Mouse (Mus musculus) kidney, postnatal 14 days (tissue): ENCODE results near the gene Smarcb1.
A peak's percentile ranks its signal among the peaks of the same experiment; 100 is the strongest.
"Not testable (repeated sequence)": the region's sequence is repeated elsewhere in the genome, so short reads cannot be mapped to it uniquely, and the experiment has no call there.

Source experiments
- DNase-seq: peaks from one replicate; pipeline ENCODE4 v3.0.0; 2022; ENCODE audit warnings: mixed read lengths

Smarcb1 gene

GRCm38 (mm10) chr10:75887504-75887903, 33.9 kb downstream of the Smarcb1 start:
- not testable (repeated sequence) for DNase-seq

- no peak for DNase-seq
These were observed 36.7 kb downstream of the Smarcb1 start for GRCm38 (mm10) chr10:75884742-75885141.

DNA sequence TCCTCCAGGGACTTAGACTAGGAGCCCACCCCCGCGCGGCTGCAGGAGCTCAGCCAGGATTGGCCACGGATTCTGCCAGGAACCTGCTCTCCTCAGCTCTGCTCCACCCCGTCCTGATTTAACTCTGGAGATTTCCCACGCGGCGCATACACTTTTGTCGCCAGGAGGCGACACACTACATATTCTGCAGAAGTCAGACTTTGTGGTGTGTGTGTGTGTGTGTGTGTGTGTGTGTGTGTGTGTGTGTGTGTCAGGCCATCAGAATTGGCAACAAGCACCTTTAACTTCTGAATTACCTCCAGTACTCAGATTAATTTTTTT, 38.2 kb downstream of the Smarcb1 start:
- DNase-seq, result peak; percentile 91

DNA sequence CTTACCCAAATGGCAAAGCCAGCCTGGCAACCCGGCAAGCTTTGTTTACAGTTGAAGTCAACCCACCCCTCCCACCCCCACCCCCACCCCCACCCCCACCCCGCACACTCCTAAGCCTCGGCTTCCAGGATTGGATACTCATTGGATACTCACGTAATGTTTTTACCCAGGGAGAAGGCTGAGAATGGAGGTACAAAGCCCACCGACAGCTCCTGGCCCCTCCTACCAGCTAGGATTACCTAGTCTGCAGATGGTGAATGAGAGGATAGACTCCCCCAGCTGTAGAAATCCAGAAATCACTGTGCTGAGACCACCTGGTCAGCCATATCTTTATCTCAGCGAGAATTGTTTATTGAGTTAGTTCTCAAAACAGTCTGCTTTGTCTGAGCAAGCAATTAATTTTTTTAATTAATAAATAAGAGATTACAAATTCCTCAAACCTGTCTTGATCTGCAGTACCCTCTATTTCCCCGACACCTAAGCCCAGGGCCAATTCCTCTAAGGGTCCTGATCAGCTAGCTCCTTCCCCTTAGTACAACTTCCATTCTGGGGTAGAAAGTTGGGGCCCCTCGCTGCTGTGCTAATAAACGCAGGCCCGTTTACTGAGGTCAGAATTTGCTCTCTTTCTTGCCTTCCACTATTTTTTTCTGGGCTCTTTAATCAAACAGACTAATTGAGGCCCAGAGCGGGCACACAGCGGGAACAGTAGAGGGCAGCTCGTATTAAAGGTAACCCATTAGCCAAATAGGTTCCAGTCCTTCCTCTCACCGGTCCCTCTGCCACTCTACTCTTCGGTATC, 38.8 kb downstream of the Smarcb1 start:
- no peak for DNase-seq

DNA sequence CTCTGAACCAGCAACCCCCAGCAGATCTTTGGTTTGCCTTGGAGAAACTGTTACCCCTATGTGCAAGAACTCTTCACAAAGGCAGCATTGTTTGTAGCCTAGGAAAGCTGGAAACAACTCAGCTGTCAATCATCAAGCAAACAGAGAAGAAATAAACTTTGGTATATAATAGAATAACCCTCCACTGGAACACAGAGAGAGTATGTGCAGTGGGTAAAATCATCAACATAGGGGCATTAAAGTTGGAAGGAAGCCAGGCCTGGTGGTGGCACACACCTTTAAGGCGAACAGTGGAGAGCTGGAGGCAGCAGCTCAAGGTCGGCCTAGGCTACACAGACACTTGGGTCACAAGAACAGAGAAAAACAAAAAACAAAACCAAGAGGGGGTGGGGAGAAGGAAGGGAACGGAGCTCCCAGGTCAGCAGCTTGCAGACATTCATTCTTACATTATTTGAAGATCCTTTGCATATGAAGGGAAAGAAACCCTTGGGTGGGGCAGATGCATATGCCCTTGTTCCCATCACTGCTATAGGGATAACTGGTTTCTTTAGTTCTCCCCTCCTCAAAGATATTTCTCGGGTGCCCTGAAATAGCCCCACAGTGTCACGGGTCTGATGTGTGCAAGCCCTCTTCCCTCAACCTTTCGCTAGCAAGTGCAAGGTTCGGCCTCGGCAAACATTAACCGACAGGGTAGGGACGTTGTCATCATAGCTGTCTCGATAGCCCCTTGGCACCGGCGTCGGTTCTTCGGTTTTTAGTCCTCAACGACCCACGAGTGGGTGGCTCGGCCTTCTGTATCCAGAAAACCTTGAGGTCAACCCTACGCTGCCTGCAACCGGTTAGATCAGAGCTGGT, 39.6 kb downstream of the Smarcb1 start:
- DNase-seq, result peak; percentile 84

- DNase-seq, result no peak
These were observed 40.4 kb downstream of the Smarcb1 start for GRCm38 (mm10) chr10:75880771-75881577.

DNA sequence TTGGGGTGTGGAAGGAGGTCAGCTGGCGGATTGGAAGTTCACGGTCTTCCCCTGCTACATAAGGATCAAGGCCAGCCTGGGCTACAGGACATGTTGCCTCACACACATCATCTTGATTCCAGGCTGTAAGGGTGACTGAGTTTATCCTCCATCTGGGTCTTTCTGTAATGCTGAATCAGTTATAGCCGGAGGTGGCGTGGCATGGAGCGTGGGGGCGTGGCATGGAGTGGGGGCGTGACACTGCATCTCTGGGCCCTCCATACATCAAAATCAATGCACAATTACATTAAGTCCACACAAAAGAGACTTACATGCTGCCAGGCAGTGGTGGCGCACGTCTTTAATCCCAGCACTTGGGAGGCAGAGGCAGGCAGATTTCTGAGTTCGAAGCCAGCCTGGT, 41.1 kb downstream of the Smarcb1 start:
- no peak for DNase-seq

DNA sequence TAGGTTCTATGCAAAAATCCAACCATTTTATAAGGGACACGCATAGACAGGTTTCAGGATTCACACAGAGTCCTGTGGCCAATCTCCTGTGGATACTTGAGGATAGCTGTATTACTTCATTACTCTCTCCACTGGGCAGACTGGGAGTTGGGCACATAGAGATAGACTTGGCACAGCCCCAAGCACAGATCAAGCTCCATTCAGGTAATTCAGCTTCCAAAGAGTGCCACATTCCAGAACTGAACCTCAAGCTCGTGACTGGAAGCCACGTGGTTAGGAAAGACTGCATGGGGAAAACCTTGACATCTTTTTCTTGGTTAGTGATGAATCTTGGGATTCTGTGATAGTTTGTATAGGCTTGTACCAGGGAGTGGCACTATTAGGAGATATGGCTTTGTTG, 42.6 kb downstream of the Smarcb1 start:
- peak; percentile 76 for DNase-seq

DNA sequence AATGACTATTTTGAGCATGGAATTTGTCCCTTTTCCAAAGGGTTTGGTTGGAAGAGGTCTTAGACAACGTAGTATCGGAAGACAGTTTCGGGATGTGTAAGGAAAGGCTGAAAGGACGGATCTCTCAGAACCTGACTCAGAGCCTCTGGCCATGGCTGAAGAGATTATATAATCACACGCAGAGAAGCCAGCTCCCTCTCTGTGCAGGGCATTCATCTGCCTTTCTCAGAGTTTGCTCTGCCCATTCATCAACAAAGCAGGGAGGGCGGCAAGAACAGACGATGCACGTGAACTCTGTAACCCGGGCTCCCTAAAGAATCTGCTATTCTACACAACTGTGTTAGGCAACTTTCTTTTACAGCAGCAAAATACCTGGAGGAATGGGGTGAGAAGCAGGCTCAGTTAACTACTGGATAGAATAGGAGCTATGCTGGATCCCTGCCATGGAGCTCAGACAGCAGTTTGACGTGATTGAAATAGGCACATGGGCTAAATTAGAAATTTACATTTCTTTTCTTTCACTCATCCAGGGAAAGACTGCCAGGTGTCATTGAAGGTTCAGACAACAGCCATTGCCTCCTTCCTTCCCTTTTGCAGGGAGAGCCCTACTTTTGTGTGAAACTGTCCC, 47.8 kb downstream of the Smarcb1 start:
- no peak for DNase-seq

GRCm38 (mm10) chr10:75872915-75873542, 48.4 kb downstream of the Smarcb1 start:
- DNase-seq, result peak; percentile 66

DNA sequence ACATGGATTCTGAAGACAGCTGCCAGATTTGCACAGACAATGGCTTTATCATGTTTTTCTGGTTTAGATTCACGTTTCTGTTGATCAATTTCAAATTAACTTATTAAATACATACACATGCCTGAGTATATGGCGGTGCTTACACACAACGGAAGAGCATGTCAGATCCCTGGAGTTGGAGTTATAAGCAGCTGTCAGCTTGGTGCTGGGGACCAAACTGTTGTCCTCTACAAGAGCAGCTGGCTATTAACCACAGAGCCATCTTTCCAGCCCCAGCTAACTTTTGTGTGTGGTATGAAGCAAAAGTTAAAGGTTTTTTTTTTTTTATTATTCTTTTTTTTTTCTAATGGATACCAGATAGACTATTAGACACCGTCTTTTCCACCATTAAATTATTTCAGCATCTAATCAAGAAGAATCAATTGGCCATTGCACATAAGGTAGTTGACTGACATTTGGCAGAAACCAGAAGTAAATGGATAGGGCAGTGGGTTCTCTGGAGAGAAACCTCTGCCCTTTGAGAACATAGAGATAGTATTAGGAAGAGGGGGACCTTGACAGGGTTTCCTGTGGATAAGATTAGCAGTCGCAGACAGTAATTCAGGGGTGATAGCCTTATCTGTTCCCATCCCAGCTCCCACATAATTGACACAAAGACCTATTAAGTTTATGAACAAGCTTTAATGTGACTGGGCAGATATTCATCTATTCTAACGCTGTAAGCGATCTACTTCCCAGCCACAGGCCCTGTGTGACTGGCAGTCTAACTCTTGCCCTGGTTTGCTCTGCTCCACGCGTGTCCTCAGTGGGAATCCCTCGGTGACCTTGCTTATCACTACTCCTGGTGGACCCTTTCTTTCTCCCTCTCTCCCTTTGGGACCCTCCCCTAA, 49.1 kb downstream of the Smarcb1 start:
- no peak for DNase-seq

- no peak for DNase-seq
These were observed 59.8 kb downstream of the Smarcb1 start for GRCm38 (mm10) chr10:75861587-75861986.

GRCm38 (mm10) chr10:75860746-75861145, 60.7 kb downstream of the Smarcb1 start:
- DNase-seq, result peak; percentile 29

DNA sequence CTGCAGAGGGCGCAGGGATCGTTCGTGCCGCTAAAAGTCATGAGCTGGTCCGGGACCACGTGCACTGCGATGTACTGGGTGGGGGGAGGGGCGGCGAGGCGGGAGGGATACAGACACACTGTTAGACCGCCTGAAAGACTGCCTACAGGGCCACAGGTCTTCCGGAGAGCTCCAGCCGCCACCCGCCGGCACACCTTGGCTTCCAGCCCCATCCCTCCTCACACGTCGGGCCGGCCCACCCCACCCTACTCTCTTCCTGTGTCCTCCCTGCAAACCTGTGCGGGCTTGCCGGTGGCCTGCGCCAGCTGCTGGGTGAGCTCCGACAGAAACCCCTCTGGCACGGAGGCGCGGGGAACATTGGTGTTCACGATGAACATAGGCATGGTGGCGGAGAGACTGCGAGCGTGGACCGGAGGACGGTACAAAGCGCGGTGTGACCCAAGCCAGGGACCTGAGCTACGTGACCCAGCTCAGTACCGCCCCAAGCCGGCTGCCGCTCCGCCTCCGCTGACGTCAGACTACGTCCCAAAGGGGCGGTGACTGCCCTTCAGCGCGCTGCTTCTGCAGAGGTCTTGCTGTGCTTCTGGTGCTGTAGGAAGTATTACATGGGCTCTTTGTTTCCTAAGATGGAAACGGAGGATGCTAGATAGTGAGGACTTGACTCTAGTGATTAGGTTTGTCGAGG, 61.5 kb downstream of the Smarcb1 start, which contains the start of gene Mif:
Mif (minus strand) TSS at position 455 of the 685 bp plus-strand sequence.
- peak; percentile 92 for DNase-seq

DNA sequence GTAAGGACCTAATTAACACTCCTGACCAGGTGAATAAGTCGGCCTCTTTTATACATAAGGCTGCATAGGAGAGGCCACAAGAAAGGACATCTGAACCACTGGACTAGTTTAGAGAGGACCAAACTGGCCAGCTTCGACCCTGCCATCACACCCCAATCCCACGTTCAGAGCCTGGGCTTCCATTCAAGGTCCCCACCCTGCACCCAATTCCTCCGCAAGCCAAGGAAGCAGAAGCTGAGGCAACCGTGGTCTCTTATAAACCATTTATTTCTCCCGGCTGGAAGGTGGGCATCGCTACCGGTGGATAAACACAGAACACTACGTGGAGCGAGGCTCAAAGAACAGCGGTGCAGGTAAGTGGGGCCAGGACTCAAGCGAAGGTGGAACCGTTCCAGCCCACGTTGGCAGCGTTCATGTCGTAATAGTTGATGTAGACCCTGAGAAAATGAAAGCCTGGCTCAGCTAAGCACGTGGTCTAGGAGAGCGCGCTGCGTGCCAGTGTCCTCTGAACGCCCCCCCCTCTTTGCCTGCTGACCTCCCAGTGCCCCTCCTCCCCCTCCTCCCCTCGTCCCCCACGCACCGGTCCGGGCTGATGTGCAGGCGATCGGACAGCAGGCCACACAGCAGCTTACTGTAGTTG, 62.2 kb downstream of the Smarcb1 start:
- peak; percentile 36 for DNase-seq

DNA sequence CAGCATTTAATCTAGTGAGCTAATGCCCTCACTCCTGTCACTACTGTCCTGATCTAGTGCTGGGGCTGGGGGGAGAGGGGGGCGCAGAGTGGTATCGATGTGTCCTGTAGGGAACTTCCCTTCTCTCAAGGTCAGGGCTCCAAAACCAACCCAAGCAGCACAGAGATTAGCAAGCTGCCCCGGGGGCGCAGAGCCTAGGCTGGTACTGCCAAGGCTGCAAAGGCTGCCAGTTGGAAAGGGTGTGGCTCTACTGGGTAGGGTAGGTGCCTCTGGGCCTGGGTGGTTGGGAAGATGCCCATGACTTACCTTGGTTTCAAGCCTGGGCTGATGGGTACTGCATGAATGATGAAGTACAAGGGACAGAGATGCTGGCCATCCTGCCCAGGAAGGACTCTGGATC, 63.8 kb downstream of the Smarcb1 start:
- peak; percentile 35 for DNase-seq

- DNase-seq, result no peak
These were observed 64.4 kb downstream of the Smarcb1 start for GRCm38 (mm10) chr10:75856976-75857375.

DNA sequence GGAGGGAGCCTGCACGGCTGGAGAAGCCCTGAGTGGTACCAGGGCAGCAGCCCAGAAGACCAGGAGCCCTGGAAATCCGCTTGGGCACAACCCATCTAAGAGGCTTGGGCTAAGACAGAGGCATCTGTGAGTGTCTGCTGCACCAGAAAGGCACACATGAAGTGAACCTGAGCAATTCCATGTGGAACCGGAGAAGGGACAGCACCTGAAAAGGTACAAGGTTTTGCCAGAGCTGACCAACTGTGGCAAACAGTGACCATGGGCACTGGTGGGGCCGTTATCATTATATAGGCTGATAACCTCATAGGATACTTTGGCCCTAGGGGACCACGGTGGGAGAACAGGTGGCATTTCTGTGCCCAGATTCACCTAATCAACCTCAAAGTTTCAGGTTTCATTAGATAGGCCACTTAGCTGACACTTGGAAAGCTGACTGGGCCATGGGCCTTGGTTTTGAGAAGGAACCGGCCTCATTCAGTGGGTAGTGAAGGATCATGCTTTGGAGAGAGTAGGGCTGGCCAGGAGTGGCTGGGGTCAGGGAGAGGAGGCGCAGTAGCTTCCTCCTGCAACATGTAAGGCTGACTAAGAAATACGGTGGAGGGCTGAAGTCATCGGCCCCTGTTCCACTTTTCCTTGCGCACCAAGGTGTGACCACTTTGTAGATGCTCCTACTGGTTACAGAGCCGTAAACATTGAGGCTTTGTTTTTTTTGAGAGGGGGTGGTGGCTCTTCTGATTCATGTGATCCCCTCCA, 65.1 kb downstream of the Smarcb1 start:
- no peak for DNase-seq

DNA sequence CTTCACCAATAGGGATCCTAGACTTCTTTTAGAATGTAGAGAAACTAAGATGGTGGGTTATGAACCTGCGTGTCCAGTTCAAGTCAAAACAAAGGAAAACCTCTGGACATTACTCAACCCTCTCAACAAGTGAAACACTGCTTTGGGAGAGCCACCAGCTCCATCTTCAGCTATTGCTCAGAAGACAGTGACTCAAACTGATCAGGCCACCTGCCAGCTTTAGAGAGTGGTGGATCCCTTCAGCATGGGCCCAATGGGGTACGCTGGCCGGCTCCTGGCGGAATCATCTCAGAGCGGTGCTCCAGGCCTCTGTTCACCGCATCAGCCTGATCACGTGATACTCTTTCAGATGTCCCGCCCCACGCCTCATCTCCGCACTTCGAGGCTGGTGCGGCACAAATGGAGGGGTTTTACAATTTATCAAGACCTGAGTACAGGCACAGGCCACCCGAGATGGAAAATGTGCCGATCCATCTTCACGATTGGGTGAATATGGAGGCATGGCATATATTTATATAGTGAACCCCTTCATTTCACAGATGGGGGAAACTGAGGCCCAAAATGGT, 65.9 kb downstream of the Smarcb1 start:
- DNase-seq, result no peak
